Comparison of ENCODE assay signal across 9 mouse cellular contexts in genomic region chr15:78119248-78119647, GRCm38 (mm10). TPM values are rescaled to one million over a fixed set of nuclear protein-coding genes. Genes with fewer than 3 reads are reported as not detected.
DNase-seq lines count a peak whose midpoint lies in the region; ATAC-seq and TF ChIP-seq lines count a peak whose summit lies in the region.
"Had no signal": no experiment of that assay in that cellular context is flagged by ENCODE, and none has a peak within 500 bp of the region (broad histone marks: within the 10 kb centered on the region; RNA-seq: fewer than 3 reads in every experiment).

No protein-coding gene starts in this region.

- WGBS in heart, embryonic 14.5 days: 5% methylated on average over 39 of the region's 39 CpGs
- WGBS in forebrain, embryonic 10.5 days: 6% methylated on average over 39 of the region's 39 CpGs
- WGBS in limb, embryonic 12.5 days: 6% methylated on average over 38 of the region's 39 CpGs

- peaks cover 17% of the 10 kb centered on the region for H3K27me3 ChIP-seq in heart, embryonic 14.5 days (ENCODE audit: control insufficient read depth, insufficient read depth, low read length)
- peaks cover 73% of the 10 kb centered on the region for H3K27me3 ChIP-seq in E14TG2a.4 (ENCODE audit: insufficient read depth, low read length)
- peaks cover 40% of the 10 kb centered on the region for H3K27me3 ChIP-seq in forebrain, embryonic 10.5 days (ENCODE audit: poor library complexity, severe bottlenecking)
- peaks cover 31% of the 10 kb centered on the region for H3K27me3 ChIP-seq in limb, embryonic 12.5 days

- no peak overlapping the region for H3K9ac ChIP-seq in heart, embryonic 14.5 days (ENCODE audit: low read length)
- no peak overlapping the region for H3K9ac ChIP-seq in limb, embryonic 12.5 days (replicated peaks)

- TF ChIP-seq CTCF in E14TG2a.4 (conservative IDR thresholded peaks at IDR 0.05; ENCODE audit: low read length): no peak

- peaks cover 2% of the 10 kb centered on the region in 2 experiments; a peak in 1 of 4 replicates for H3K4me1 ChIP-seq in heart, embryonic 14.5 days (ENCODE audit: control insufficient read depth in 2 of 2, insufficient read depth in 2 of 2, low read length in 2 of 2)
- H3K4me1 ChIP-seq in E14TG2a.4 (replicated peaks; ENCODE audit: low read depth, low read length): no peaks in the 10 kb centered on the region; the same call in 1 of the 2 replicates
- peaks cover 13% of the 10 kb centered on the region for H3K4me1 ChIP-seq in forebrain, embryonic 10.5 days
- peaks cover 4% of the 10 kb centered on the region; the same call in 1 of the 2 replicates for H3K4me1 ChIP-seq in limb, embryonic 12.5 days (replicated peaks)

- H3K4me2 ChIP-seq in heart, embryonic 14.5 days (ENCODE audit: low read length): peak overlapping the region; percentile 56
- H3K4me2 ChIP-seq in limb, embryonic 12.5 days: peak overlapping the region; percentile 53

- no peak overlapping the region for H3K27ac ChIP-seq in heart, embryonic 14.5 days (replicated peaks in 1 of 2; ENCODE audit: control insufficient read depth in 1 of 2, insufficient read depth in 1 of 2, low read depth in 2 of 2, low read length in 2 of 2)
- H3K27ac ChIP-seq in forebrain, embryonic 10.5 days: no peak overlapping the region
- H3K27ac ChIP-seq in limb, embryonic 12.5 days: no peak overlapping the region

- no peak for DNase-seq in heart, postnatal 4 days
- DNase-seq in forebrain, embryonic 10.5 days (ENCODE audit: extremely low spot score, low spot score): no peak
- no peak for DNase-seq in spleen, postnatal 36 days (ENCODE audit: low spot score in 2 of 2)
- DNase-seq in Muller cell, postnatal 12 days (ENCODE audit: inconsistent ontology term): no peak
- no peak for DNase-seq in gastrocnemius, adult 18-20 months (ENCODE audit: low spot score)

- no peaks in the 10 kb centered on the region for H3K36me3 ChIP-seq in heart, embryonic 14.5 days (ENCODE audit: control insufficient read depth, insufficient read depth, low read length)
- no peaks in the 10 kb centered on the region for H3K36me3 ChIP-seq in E14TG2a.4 (ENCODE audit: insufficient read depth, low read length)
- no peaks in the 10 kb centered on the region for H3K36me3 ChIP-seq in forebrain, embryonic 10.5 days (replicated peaks)
- no peaks in the 10 kb centered on the region for H3K36me3 ChIP-seq in limb, embryonic 12.5 days

- ATAC-seq in heart, embryonic 14.5 days (ENCODE audit: insufficient number of reproducible peaks, insufficient read depth, low FRiP score, low read depth): no peak
- ATAC-seq in limb, embryonic 12.5 days (ENCODE audit: insufficient number of reproducible peaks, insufficient read depth, low FRiP score, low TSS enrichment, low read depth): no peak

- H3K9me3 ChIP-seq in heart, embryonic 14.5 days (ENCODE audit: control insufficient read depth, low read length): no peaks in the 10 kb centered on the region
- no peaks in the 10 kb centered on the region for H3K9me3 ChIP-seq in E14TG2a.4 (ENCODE audit: low read length)
- H3K9me3 ChIP-seq in forebrain, embryonic 10.5 days: no peaks in the 10 kb centered on the region
- no peaks in the 10 kb centered on the region for H3K9me3 ChIP-seq in limb, embryonic 12.5 days

- peak overlapping the region in 1 of 2 experiments; percentile 10; a peak in 1 of 4 replicates for H3K4me3 ChIP-seq in heart, embryonic 14.5 days (ENCODE audit: control insufficient read depth in 1 of 2, insufficient read depth in 1 of 2, low read depth in 1 of 2, low read length in 2 of 2)
- peak overlapping the region; percentile 77 for H3K4me3 ChIP-seq in E14TG2a.4 (replicated peaks; ENCODE audit: low read length)
- peak overlapping the region; percentile 51 for H3K4me3 ChIP-seq in forebrain, embryonic 10.5 days
- H3K4me3 ChIP-seq in limb, embryonic 12.5 days (replicated peaks): peak overlapping the region; percentile 28

RNA-seq across cellular contexts. Expression of gene Cacng2, which starts 0.6 kb away (rescaled TPM):
- not detected in 2 replicates for polyA plus RNA-seq in heart, embryonic 14.5 days (2014; fragmentation: Nextera tagmentation; extraction: Ambion mirVana)
- total RNA-seq in heart, postnatal 4 days (2021): not detected
- polyA plus RNA-seq in forebrain, embryonic 10.5 days (2016; fragmentation: Nextera tagmentation; extraction: Ambion mirVana): 0.05 and 0.20 TPM in 2 replicates
- polyA plus RNA-seq in limb, embryonic 12.5 days (2016; fragmentation: Nextera tagmentation; extraction: Ambion mirVana): not detected in 2 replicates
- total RNA-seq in gastrocnemius, adult 18-20 months (2021): not detected
- total RNA-seq: hematopoietic stem cell, adult 5-6 weeks had no signal

RNA-seq across cellular contexts. Expression of gene Ift27, which starts 54.7 kb away (rescaled TPM):
- polyA plus RNA-seq in heart, embryonic 14.5 days (2014; fragmentation: Nextera tagmentation; extraction: Ambion mirVana): 44.7 and 48.7 TPM in 2 replicates
- 10 to 100 TPM; 16.5 to 18.6 TPM for total RNA-seq in heart, postnatal 4 days (2021)
- 158 and 162 TPM in 2 replicates for polyA plus RNA-seq in forebrain, embryonic 10.5 days (2016; fragmentation: Nextera tagmentation; extraction: Ambion mirVana)
- polyA plus RNA-seq in limb, embryonic 12.5 days (2016; fragmentation: Nextera tagmentation; extraction: Ambion mirVana): 93.9 and 98.1 TPM in 2 replicates
- total RNA-seq in gastrocnemius, adult 18-20 months (2021): 10 to 100 TPM; 11.5 to 16.6 TPM
